Mouse (Mus musculus) activated CD4-positive, CD25-positive, alpha-beta regulatory T cell, adult 9 weeks (primary cell): Measurements from ENCODE around the gene Gm28374. TPM values are rescaled to one million over a fixed set of nuclear protein-coding genes. Genes with fewer than 3 reads are reported as not detected.

Experiments used
- polyA plus RNA-seq: library from polyadenylated mRNA; unstranded; fragments of 100-300 nt; shearing (Covaris generic); gene quantifications from one replicate; pipeline ENCODE4 v1.2.1, GENCODE M21; 2017

The Gm28374 gene
- 0.61 TPM for polyA plus RNA-seq

DNA sequence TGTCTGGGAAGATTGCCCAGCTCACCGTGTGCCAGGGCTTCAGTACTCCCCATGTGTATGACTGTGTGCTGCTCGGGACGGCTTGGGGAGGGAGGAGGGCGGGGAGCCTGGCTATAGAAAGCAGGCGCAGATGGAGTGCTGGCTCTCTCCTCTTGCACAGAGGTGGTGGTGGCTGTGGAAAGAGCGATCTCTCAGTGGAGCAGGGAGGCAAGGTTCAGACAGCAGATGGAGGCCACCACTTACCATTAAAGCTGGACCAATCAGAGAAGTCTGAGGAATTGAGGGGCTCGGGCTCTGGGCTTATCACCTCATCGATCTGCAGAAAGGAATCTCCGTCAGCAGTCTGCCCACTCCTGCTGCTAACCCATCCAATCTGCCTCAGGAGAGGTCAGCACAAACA lies at the start of gene Gm28374:
Gene Gm28374, minus strand, starts transcription at position 101 of the 400 bp plus-strand sequence.

DNA sequence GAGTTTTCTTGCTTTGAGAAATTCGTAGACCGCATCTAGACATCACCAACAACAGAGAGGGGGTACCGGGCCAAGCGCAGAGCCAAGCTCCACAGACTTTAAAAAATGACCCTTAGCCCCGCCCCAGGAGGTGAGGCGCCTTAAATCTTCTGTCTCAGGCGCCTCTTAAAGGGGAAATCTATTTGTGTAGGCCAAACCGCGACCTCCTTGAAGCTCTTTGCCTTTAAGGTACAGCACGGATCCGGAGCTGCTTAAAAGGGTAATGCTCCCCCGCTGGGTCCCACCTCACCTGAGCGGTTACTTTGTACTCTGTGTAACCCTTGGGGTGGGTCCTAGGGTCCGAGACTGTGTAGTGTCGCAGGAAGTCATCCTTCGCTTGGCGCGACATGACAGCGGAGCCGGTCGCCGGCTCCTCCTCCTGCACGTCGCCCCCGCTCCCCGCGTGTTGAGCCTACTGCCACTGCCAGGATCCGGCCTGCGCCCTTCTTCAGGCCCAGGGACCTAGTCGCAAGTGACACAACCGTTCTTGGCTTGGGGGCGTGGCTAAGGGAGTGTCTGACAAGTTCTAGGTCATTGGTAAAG lies 45.8 kb upstream of the Gm28374 start, which contains the start of gene Snx15:
Gene Snx15, minus strand, starts transcription at position 545 of the 582 bp plus-strand sequence.

DNA sequence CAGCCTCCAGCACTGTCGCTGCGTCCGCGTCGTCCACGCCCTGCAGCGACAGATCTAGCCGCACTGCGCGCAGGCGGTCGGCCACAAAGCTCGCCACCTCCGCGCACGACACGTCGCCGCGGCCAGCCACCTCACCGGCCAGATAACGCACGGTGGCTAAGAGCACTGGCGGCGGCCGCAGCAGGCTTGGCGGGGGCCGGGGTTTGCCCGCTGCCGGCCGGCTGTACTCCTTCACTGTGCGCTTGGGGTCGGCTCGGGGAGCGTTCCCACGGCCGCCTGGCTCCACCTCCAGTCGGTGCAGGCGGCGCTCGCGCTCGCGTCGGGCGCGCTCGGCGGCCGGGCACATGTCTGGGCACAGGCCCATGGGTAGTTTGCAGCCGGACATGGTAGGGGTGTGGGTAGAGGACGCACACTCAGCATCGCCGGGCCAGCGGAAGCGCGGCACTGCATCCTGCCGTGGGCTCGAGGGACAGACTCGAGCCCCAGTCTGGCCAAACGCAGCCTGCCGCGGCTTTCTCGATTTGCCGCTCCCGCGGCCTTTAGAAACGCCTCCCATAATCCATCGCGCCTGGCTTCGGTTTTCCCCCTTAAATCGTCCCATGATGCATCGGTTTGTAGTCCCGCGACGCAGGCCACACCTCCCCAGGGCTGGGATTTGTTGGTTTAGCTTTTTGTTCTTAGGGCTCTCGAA lies 36.1 kb upstream of the Gm28374 start, which contains the start of gene Sac3d1:
Gene Sac3d1, minus strand, starts transcription at position 665 of the 691 bp plus-strand sequence.

DNA sequence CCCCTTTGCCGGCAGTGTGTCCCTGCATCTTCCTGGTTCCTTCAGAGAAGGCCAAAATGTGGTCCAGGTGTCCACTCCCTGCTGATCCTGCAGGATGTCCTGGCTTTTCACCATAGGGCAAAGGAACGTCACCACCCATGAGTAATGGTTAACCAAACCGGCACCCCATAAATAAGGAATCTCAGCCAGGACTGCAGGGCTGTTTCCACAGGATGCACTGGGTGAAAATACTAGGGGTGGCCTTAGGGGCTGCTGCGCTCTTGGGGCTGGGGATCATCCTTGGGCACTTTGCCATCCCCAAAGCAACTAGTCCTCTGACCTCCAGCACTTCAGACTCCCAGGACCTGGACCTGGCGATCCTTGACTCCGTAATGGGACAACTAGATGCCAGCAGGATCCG lies 23.5 kb upstream of the Gm28374 start, which contains the start of gene Naaladl1:
Gene Naaladl1, plus strand, starts transcription at position 197 of the 400 bp plus-strand sequence.

GRCm38 (mm10) chr19:6094119-6094518 lies 12.1 kb upstream of the Gm28374 start, which contains the start of gene AC131692.1:
AC131692.1 (plus strand) TSS chr19:6094419.

GRCm38 (mm10) chr19:6084478-6085248 lies 2.6 kb upstream of the Gm28374 start, which contains the start of the genes Zfpl1 and Cdca5:
Zfpl1 (minus strand) TSS chr19:6084956.
Cdca5 (plus strand) TSS chr19:6084983.

DNA sequence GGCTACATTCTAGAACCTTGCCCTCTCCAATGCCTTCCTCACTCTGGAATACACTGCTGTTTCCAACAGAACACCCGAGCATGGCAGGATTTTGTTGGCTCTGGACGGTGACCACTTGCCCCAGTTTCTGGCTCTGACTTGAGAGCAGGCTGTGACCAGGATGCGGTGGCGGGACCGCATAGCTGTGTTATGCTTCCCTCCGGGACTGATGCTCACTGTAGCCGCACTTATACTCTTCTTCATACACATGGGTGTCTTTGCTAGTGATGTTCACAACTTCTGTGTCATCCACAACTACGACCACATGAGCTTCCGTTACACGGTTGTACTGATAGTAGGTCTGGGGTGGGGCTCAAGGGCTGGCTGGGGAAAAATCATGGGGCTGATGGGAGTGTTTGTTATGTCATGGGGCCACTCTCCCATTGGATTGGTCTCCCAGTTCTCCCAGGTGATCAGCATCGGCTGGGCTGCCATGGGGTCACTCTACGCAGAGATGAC lies 2.0 kb downstream of the Gm28374 start, which contains the start of gene Tmem262:
Gene Tmem262, plus strand, starts transcription at position 51 of the 498 bp plus-strand sequence.

GRCm38 (mm10) chr19:6076564-6077393 lies 5.3 kb downstream of the Gm28374 start, which contains the start of gene Vps51:
Vps51 (minus strand) TSS chr19:6077231.

GRCm38 (mm10) chr19:6067724-6068415 lies 14.2 kb downstream of the Gm28374 start, which contains the start of gene Tm7sf2:
Tm7sf2 (minus strand) TSS chr19:6068373.

DNA sequence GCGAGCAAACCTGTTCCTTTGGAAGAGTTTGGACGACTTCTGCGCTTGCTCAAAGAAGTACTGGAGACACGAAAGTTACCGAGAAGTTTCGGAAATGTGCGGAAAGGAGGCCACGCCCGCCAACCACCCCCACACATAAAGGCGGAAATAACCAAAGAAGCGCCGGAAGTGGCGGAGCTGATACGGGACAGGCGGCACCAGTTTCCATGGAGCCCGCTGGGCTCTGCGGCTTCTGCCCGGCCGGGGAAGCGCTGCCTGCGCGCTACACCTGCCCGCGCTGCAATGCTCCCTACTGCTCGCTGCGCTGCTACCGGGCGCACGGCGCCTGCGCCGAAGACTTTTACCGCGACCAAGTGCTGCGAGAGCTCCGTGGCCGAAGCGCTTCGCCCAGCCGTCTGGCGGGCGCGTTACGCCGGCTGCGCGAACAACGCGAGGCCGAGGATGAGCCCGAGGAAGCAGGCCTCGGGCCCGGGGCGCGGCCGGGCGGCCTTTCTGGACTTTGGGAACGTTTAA lies 21.0 kb downstream of the Gm28374 start, which contains the start of gene Znhit2:
Gene Znhit2, plus strand, starts transcription at position 172 of the 513 bp plus-strand sequence.

GRCm38 (mm10) chr19:6057313-6058096 lies 24.6 kb downstream of the Gm28374 start, which contains the start of the genes Mrpl49 and Fau:
Mrpl49 (minus strand) TSS chr19:6057785.
Fau (plus strand) TSS chr19:6057844.

DNA sequence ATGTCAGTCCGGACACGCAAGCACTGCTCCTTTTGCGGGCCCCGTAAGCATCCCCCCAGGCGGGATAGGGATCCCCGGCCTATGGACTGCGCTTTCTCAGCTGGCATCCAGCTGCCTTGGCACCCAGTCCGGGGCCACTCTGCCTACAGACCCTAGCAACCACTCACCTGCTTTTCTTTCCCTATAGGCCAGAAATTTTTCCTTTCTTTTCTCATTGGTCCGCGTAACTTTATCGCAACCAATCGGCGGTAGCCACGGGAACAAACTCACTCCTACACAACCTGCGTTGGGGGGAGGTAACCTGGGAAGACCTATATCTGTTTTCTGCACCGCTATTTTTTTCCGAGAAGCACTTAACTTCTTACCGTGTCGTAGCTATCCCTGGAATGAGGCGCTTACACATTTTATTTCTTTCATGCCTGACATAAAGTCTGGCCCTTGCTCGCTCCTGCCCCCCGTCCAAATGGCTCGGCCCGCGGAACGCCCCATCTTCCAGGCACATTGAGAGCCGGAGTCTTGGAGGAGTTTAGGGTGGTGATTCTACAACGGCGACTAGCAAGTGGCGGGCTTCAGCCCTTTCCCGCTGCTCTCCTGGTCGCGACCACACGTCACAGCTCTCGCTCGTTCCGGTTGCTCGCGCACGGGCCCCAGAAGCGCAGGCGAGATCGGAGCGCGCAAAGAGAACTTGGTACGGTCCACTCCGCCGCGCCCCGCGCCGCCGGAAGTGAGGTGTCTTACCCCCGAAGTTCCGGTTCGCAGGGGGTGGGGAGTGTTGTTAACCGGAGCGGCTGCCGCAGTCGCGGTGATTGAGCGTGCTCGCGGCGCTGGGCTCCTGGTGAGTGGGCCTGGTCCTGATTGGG lies 35.5 kb downstream of the Gm28374 start, which contains the start of gene Syvn1:
Gene Syvn1, plus strand, starts transcription at position 283 of the 860 bp plus-strand sequence.

Other genes starting within 250 kb of the Gm28374 start
- 300 TPM for gene Frmd8, start 207.0 kb downstream of the Gm28374 start, polyA plus RNA-seq
- 52.4 TPM for gene Slc25a45, start 204.4 kb downstream of the Gm28374 start, polyA plus RNA-seq
- gene Tigd3, start 188.1 kb downstream of the Gm28374 start, polyA plus RNA-seq = 1.1 TPM
- gene Dpf2, start 169.2 kb downstream of the Gm28374 start, polyA plus RNA-seq = 198 TPM
- gene Cdc42ep2, start 157.4 kb downstream of the Gm28374 start, polyA plus RNA-seq = 0.26 TPM
- gene Pola2, start 118.1 kb downstream of the Gm28374 start, polyA plus RNA-seq = 49.8 TPM
- not detected for gene Slc22a20, start 96.1 kb downstream of the Gm28374 start, polyA plus RNA-seq
- gene Capn1, start 66.4 kb downstream of the Gm28374 start, polyA plus RNA-seq = 80.8 TPM
- gene Syvn1, start 35.7 kb downstream of the Gm28374 start, polyA plus RNA-seq = 60.1 TPM
- gene Mrpl49, start 24.5 kb downstream of the Gm28374 start, polyA plus RNA-seq = 45.4 TPM
- gene Fau, start 24.4 kb downstream of the Gm28374 start, polyA plus RNA-seq = 1,033 TPM
- gene Znhit2, start 21.1 kb downstream of the Gm28374 start, polyA plus RNA-seq = 6.5 TPM
- gene Tm7sf2, start 13.9 kb downstream of the Gm28374 start, polyA plus RNA-seq = 20.0 TPM
- gene Vps51, start 5.0 kb downstream of the Gm28374 start, polyA plus RNA-seq = 86.7 TPM
- not detected for gene Tmem262, start 2.2 kb downstream of the Gm28374 start, polyA plus RNA-seq
- gene Zfpl1, start 2.7 kb upstream of the Gm28374 start, polyA plus RNA-seq = 55.0 TPM
- 5.0 TPM for gene Cdca5, start 2.7 kb upstream of the Gm28374 start, polyA plus RNA-seq
- not detected for gene AC131692.1, start 12.2 kb upstream of the Gm28374 start, polyA plus RNA-seq
- not detected for gene Naaladl1, start 23.5 kb upstream of the Gm28374 start, polyA plus RNA-seq
- gene Sac3d1, start 36.4 kb upstream of the Gm28374 start, polyA plus RNA-seq = 2.3 TPM
- 36.4 TPM for gene Snx15, start 46.0 kb upstream of the Gm28374 start, polyA plus RNA-seq
- gene Batf2, start 58.7 kb upstream of the Gm28374 start, polyA plus RNA-seq = not detected
- 18.3 TPM for gene Arl2, start 59.3 kb upstream of the Gm28374 start, polyA plus RNA-seq
- gene Majin, start 102.1 kb upstream of the Gm28374 start, polyA plus RNA-seq = not detected
- gene Gpha2, start 144.1 kb upstream of the Gm28374 start, polyA plus RNA-seq = not detected
- 10.3 TPM for gene Ppp2r5b, start 153.6 kb upstream of the Gm28374 start, polyA plus RNA-seq
- gene Atg2a, start 159.4 kb upstream of the Gm28374 start, polyA plus RNA-seq = 47.3 TPM
- 26.2 TPM for gene Ehd1, start 194.5 kb upstream of the Gm28374 start, polyA plus RNA-seq
- gene Cdc42bpg, start 224.2 kb upstream of the Gm28374 start, polyA plus RNA-seq = 0.18 TPM